ENCODE assay signal across 8 mouse cellular contexts in genomic region chr16:34413868-34414333, GRCm38 (mm10).
DNase-seq lines count a peak whose midpoint lies in the region; ATAC-seq lines count a peak whose summit lies in the region.

No protein-coding gene starts in this region.

- no peak overlapping the region; the same call in 1 of the 2 replicates for H3K9ac ChIP-seq in forebrain, embryonic 16.5 days (replicated peaks; ENCODE audit: low read depth, low read length)
- no peak overlapping the region for H3K9ac ChIP-seq in midbrain, embryonic 12.5 days (replicated peaks)

- H3K27ac ChIP-seq in forebrain, embryonic 16.5 days (ENCODE audit: low read length): peak overlapping the region; percentile 72
- H3K27ac ChIP-seq in midbrain, embryonic 12.5 days (replicated peaks): peak overlapping the region; percentile 47

- H3K4me2 ChIP-seq in forebrain, embryonic 16.5 days (ENCODE audit: low read length): no peak overlapping the region
- no peak overlapping the region for H3K4me2 ChIP-seq in midbrain, embryonic 12.5 days (replicated peaks)

- DNase-seq in adrenal gland, postnatal 14 days: peak; percentile 43
- peak; percentile 77 to 82 for DNase-seq in heart, postnatal 36 days
- peak; percentile 44 to 72 for DNase-seq in kidney, postnatal 36 days
- DNase-seq in frontal cortex, postnatal 25 days (ENCODE audit: low spot score in 2 of 2): no peak

- peak; percentile 71 for ATAC-seq in cerebellum, adult (ENCODE audit: insufficient number of reproducible peaks, low FRiP score, low TSS enrichment)
- ATAC-seq in forebrain, embryonic 16.5 days: peak; percentile 85
- 0 out of 2 replicates have a peak, but pooled peaks have one; percentile 23 for ATAC-seq in midbrain, embryonic 12.5 days (ENCODE audit: low FRiP score, low read depth)
- no peak for ATAC-seq in megakaryocyte progenitor cell, adult 5-6 weeks (replicated peaks; ENCODE audit: poor library complexity)

- H3K9me3 ChIP-seq in forebrain, embryonic 16.5 days (ENCODE audit: control insufficient read depth, low read length): peaks cover 2% of the 10 kb centered on the region; the same call in 1 of the 2 replicates
- H3K9me3 ChIP-seq in midbrain, embryonic 12.5 days: no peaks in the 10 kb centered on the region

- H3K4me1 ChIP-seq in forebrain, embryonic 16.5 days (replicated peaks; ENCODE audit: control insufficient read depth, insufficient read depth, low read length): peaks cover 13% of the 10 kb centered on the region
- H3K4me1 ChIP-seq in midbrain, embryonic 12.5 days: peaks cover 38% of the 10 kb centered on the region

- WGBS in forebrain, embryonic 16.5 days: 7% methylated on average over 10 of the region's 10 CpGs
- 55% methylated on average over 10 of the region's 10 CpGs for WGBS in midbrain, embryonic 12.5 days

- no peaks in the 10 kb centered on the region for H3K27me3 ChIP-seq in forebrain, embryonic 16.5 days (replicated peaks; ENCODE audit: control insufficient read depth, insufficient read depth, low read length)
- no peaks in the 10 kb centered on the region for H3K27me3 ChIP-seq in midbrain, embryonic 12.5 days

- no peak overlapping the region for H3K4me3 ChIP-seq in forebrain, embryonic 16.5 days (replicated peaks; ENCODE audit: low read length)
- H3K4me3 ChIP-seq in midbrain, embryonic 12.5 days: no peak overlapping the region

- no peaks in the 10 kb centered on the region for H3K36me3 ChIP-seq in forebrain, embryonic 16.5 days (ENCODE audit: control insufficient read depth, insufficient read depth)
- no peaks in the 10 kb centered on the region for H3K36me3 ChIP-seq in midbrain, embryonic 12.5 days

- intact Hi-C loops in heart, postnatal 36 days (cut with DNase I): no loop called here

Comparison
In these comparisons a context has a peak if more than half of its experiments do, and no peak if none do; other contexts are left out.
1. DNase-seq: peak in adrenal gland, postnatal 14 days (single experiment), heart, postnatal 36 days (2 of 2) and kidney, postnatal 36 days (2 of 2); none in frontal cortex, postnatal 25 days (0 of 2).